Mouse (Mus musculus): ENCODE results near the gene Scgb2b7.
"Not testable (repeated sequence)": the region's sequence is repeated elsewhere in the genome, so short reads cannot be mapped to it uniquely, and the experiment has no call there.

Gene Scgb2b7

DNA sequence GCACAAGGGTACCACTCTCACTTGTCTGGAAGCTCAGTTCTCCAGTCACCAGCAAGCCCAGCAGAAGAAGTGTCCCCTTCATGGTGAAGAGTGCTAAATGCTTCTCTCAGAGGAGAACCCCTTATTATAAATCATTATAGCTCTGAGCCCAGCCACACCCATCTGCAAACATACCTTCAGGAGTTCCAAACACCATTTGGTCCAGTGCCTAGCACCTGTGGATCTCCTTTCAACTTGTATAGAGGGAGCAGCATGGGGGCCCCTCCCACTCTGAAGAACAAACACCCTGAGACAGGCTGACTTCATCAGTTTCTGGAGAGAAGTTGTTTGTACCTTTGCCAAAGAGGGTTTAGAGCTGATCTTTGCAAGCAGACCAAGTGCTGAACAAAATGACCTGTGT lies at the start of gene Scgb2b7:
Gene Scgb2b7, minus strand, starts transcription at position 101 of the 400 bp plus-strand sequence.
- not testable (repeated sequence) for DNase-seq

GRCm38 (mm10) chr7:31712365-31712764 lies 6.8 kb upstream of the Scgb2b7 start, which contains the start of gene Scgb1b7:
Scgb1b7 (plus strand) TSS chr7:31712665.
- not testable (repeated sequence) for DNase-seq
